Mouse (Mus musculus) testis, adult 2 months (tissue): Measurements from ENCODE around the gene Slc37a4.

Source experiments
- CTCF ChIP-seq: fragments of 200-500 bp; IDR thresholded peaks from 2 replicates; pipeline ENCODE4 v1.5.1; 2012; ENCODE audit warnings: low read depth, mild to moderate bottlenecking, inconsistent platforms, low read length, moderate library complexity; ENCODE audit not compliant: control insufficient read depth, insufficient read depth, insufficient replicate concordance
- POLR2A ChIP-seq: fragments of 200-500 bp; IDR thresholded peaks from 2 replicates; pipeline ENCODE4 v1.6.1; 2012; ENCODE audit warnings: low read depth, mild to moderate bottlenecking, inconsistent platforms, low read length, moderate library complexity; ENCODE audit not compliant: control insufficient read depth

GRCm38 (mm10) chr9:44450387-44450786 is 53.7 kb downstream of the Slc37a4 start:
- TF ChIP-seq CTCF (no peak), POLR2A (no peak)
